Mouse (Mus musculus) CH12.LX (cell line): Measurements from ENCODE around the gene Abtb2. TPM values are rescaled to one million over a fixed set of nuclear protein-coding genes. Genes with fewer than 3 reads are reported as not detected.

ENCODE experiments used
- DNase-seq: peaks from one replicate; pipeline ENCODE4 v3.0.0-alpha.2; 2013; ENCODE audit errors: extremely low read depth
- H3K27ac ChIP-seq: 2 replicates; pipeline ENCODE4 v1.5.1; 2012; ENCODE audit warnings: low read depth, mild to moderate bottlenecking, control low read depth, moderate library complexity; ENCODE audit not compliant: insufficient read depth
- H3K27me3 ChIP-seq: replicated peaks from 2 replicates; pipeline ENCODE3; 2012; ENCODE audit warnings: inconsistent platforms
- H3K36me3 ChIP-seq, 2 experiments: replicated peaks in 1 of 2; 2 replicates each; pipeline versions ENCODE3 to v1.6.1; 2012; ENCODE audit warnings: inconsistent platforms in 1 of 2, low read length in 1 of 2, mild to moderate bottlenecking in 1 of 2, mixed read lengths in 1 of 2, moderate library complexity in 1 of 2; ENCODE audit not compliant: control insufficient read depth in 1 of 2, insufficient read depth in 1 of 2
- H3K4me1 ChIP-seq, 2 experiments: 2 replicates each; pipeline ENCODE4 v1.6.1; 2012; ENCODE audit warnings: inconsistent platforms in 1 of 2, moderate library complexity in 1 of 2; ENCODE audit not compliant: insufficient read depth in 2 of 2, control insufficient read depth in 1 of 2
- H3K4me2 ChIP-seq: 2 replicates; pipeline ENCODE4 v1.6.1; 2012; ENCODE audit warnings: low read depth, mild to moderate bottlenecking, control low read depth; ENCODE audit not compliant: poor library complexity, insufficient read depth, severe bottlenecking
- H3K4me3 ChIP-seq, 3 experiments: fragments of 150-350 bp in 1 of 3; sonication (generic) in 1 of 3; replicated peaks in 1 of 3; 2 replicates each; pipeline versions ENCODE3 to v1.5.1; 2011 to 2012; ENCODE audit warnings: low read depth in 2 of 3, low read length in 2 of 3, mild to moderate bottlenecking in 2 of 3, moderate library complexity in 2 of 3, control low read depth in 1 of 3, improper control_type of control experiment in 1 of 3, inconsistent platforms in 1 of 3, mixed read lengths in 1 of 3; ENCODE audit not compliant: poor library complexity in 1 of 3
- H3K79me2 ChIP-seq: replicated peaks from 2 replicates; pipeline ENCODE4 v1.6.1; 2012; ENCODE audit warnings: mild to moderate bottlenecking, moderate library complexity; ENCODE audit not compliant: control insufficient read depth, poor library complexity, insufficient read depth, severe bottlenecking; ENCODE audit errors: extremely low read depth
- H3K9ac ChIP-seq: 2 replicates; pipeline ENCODE4 v1.6.1; 2012; ENCODE audit warnings: low read depth, mild to moderate bottlenecking, control low read depth, moderate library complexity; ENCODE audit not compliant: insufficient read depth
- H3K9me3 ChIP-seq: replicated peaks from 2 replicates; pipeline ENCODE3; 2012; ENCODE audit warnings: low read length, inconsistent platforms, mixed read lengths
- BHLHE40 ChIP-seq: IDR thresholded peaks from 2 replicates; pipeline ENCODE4 v1.6.1; 2011; ENCODE audit warnings: mild to moderate bottlenecking, low read depth, low read length, improper control_type of control experiment
- CHD2 ChIP-seq: IDR thresholded peaks from 2 replicates; pipeline ENCODE4 v1.6.1; 2011; ENCODE audit warnings: low read length, improper control_type of control experiment
- CTCF ChIP-seq, 2 experiments: IDR thresholded peaks in 1 of 2; conservative IDR thresholded peaks in 1 of 2; 2 replicates each; pipeline ENCODE4 v1.5.1; 2011 to 2012; ENCODE audit warnings: low read depth in 2 of 2, low read length in 2 of 2, improper control_type of control experiment in 1 of 2, inconsistent platforms in 1 of 2, mild to moderate bottlenecking in 1 of 2, moderate library complexity in 1 of 2
- EP300 ChIP-seq: IDR thresholded peaks from 2 replicates; pipeline ENCODE4 v1.6.1; 2011; ENCODE audit warnings: low read length, improper control_type of control experiment
- ETS1 ChIP-seq: conservative IDR thresholded peaks from 2 replicates; pipeline ENCODE4 v1.6.1; 2012; ENCODE audit warnings: low read depth, mild to moderate bottlenecking, inconsistent platforms, low read length, improper control_type of control experiment, moderate library complexity
- HCFC1 ChIP-seq: IDR thresholded peaks from 2 replicates; pipeline ENCODE4 v1.6.1; 2012; ENCODE audit warnings: low read depth, mild to moderate bottlenecking, inconsistent platforms, low read length, improper control_type of control experiment
- IRF4 ChIP-seq: IDR thresholded peaks from 2 replicates; pipeline ENCODE4 v1.6.1; 2014; ENCODE audit warnings: low read depth, mild to moderate bottlenecking, inconsistent platforms, low read length, improper control_type of control experiment
- JUN ChIP-seq: IDR thresholded peaks from 2 replicates; pipeline ENCODE4 v1.6.1; 2011; ENCODE audit warnings: low read depth, mild to moderate bottlenecking, low read length, improper control_type of control experiment, moderate library complexity; ENCODE audit not compliant: insufficient read depth
- MAFK ChIP-seq: IDR thresholded peaks from 2 replicates; pipeline ENCODE4 v1.6.1; 2011; ENCODE audit warnings: low read length, improper control_type of control experiment; ENCODE audit not compliant: insufficient replicate concordance
- MEF2A ChIP-seq: IDR thresholded peaks from 2 replicates; pipeline ENCODE4 v1.6.1; 2014; ENCODE audit warnings: low read depth, mild to moderate bottlenecking, inconsistent platforms, low read length, improper control_type of control experiment, borderline replicate concordance
- NELFE ChIP-seq: IDR thresholded peaks from 2 replicates; pipeline ENCODE4 v1.6.1; 2011; ENCODE audit warnings: low read depth, low read length, improper control_type of control experiment
- PAX5 ChIP-seq: IDR thresholded peaks from 2 replicates; pipeline ENCODE4 v1.6.1; 2012; ENCODE audit warnings: low read length, inconsistent platforms, mixed read lengths
- POLR2A ChIP-seq: IDR thresholded peaks from 2 replicates; pipeline ENCODE4 v1.6.1; 2011; ENCODE audit warnings: low read depth, mild to moderate bottlenecking, improper control_type of control experiment, low read length
- RCOR1 ChIP-seq: conservative IDR thresholded peaks from 2 replicates; pipeline ENCODE4 v1.6.1; 2012; ENCODE audit warnings: low read depth, mild to moderate bottlenecking, inconsistent platforms, low read length, improper control_type of control experiment
- TBP ChIP-seq: conservative IDR thresholded peaks from 2 replicates; pipeline ENCODE4 v1.6.1; 2011; ENCODE audit warnings: low read depth, low read length, improper control_type of control experiment
- TCF12 ChIP-seq: IDR thresholded peaks from 2 replicates; pipeline ENCODE4 v1.6.1; 2014; ENCODE audit warnings: low read depth, mild to moderate bottlenecking, inconsistent platforms, low read length, improper control_type of control experiment
- USF1 ChIP-seq: IDR thresholded peaks from 2 replicates; pipeline ENCODE4 v1.6.1; 2014; ENCODE audit warnings: low read depth, mild to moderate bottlenecking, inconsistent platforms, low read length, improper control_type of control experiment
- ZNF384 ChIP-seq: IDR thresholded peaks from 2 replicates; pipeline ENCODE4 v1.6.1; 2012; ENCODE audit warnings: low read depth, low read length, improper control_type of control experiment, inconsistent platforms
- dilution Hi-C: fragments of 300-500 bp; cut with MboI; formaldehyde crosslinking; loops from 2 replicates; pipeline ENCODE4 v1.14.3; 2020; ENCODE audit warnings: low sequenced_read_pairs; ENCODE audit not compliant: extremely low pct_unique_long_range_greater_than_20kb, extremely low pct_ligation_motif_present
- in situ Hi-C: fragments of 300-500 bp; cut with MboI; formaldehyde crosslinking; loops from 3 replicates; pipeline ENCODE4 v1.14.3; 2019; ENCODE audit warnings: low sequenced_read_pairs, low pct_ligation_motif_present, low pct_unique_long_range_greater_than_20kb, mixed read lengths
- polyA plus RNA-seq: library from polyadenylated mRNA; unstranded; fragments of >175 nt; gene quantifications from 2 replicates; pipeline ENCODE4 v1.2.1, GENCODE M21; 2012; ENCODE audit warnings: low read depth; ENCODE audit not compliant: insufficient read length
- total RNA-seq, 2 experiments: library from RNA; depleted of rRNA; stranded (reverse); fragments of 300-350 nt in 1 of 2; fragments of >200 nt in 1 of 2; gene quantifications; 2 replicates each; pipeline ENCODE4 v1.2.3; 2012 to 2014

Abtb2 gene
- total and polyA plus RNA-seq, 3 experiments = 2.9 to 7.7 (median 3.8) TPM

GRCm38 (mm10) chr2:103613865-103614264 is 47.8 kb downstream of the Abtb2 start:
- Histone ChIP-seq H3K4me1 (peaks cover 9 to 28% of the 10 kb centered on the region in 2 experiments), H3K27me3 (no peaks in the 10 kb centered on the region), H3K9ac (no peak overlapping the region), H3K36me3 (no peaks in the 10 kb centered on the region), H3K9me3 (no peaks in the 10 kb centered on the region), H3K4me2 (no peak overlapping the region), H3K27ac (no peak overlapping the region), H3K4me3 (peak overlapping the region in 1 of 3 experiments; percentile 5), H3K79me2 (no peaks in the 10 kb centered on the region)
- dilution Hi-C loops (no loop called here), in situ Hi-C loops (no loop called here)
- TF ChIP-seq EP300 = peak; percentile 60
- peak; percentile 82 for TF ChIP-seq MEF2A
- peak; percentile 58 for TF ChIP-seq BHLHE40
- TF ChIP-seq CTCF (conservative IDR thresholded peaks at IDR 0.05 in 1 of 2, IDR thresholded peaks at IDR 0.05 in 1 of 2; ENCODE audit: low read depth in 2 of 2, low read length in 2 of 2) = 0 out of 4 replicates have a peak, but pooled peaks of 1 of the 2 experiments have one; percentile 7
- TF ChIP-seq CHD2 = no peak
- no peak for TF ChIP-seq HCFC1
- TF ChIP-seq JUN = peak; percentile 13; the same call in 1 of the 2 replicates
- TF ChIP-seq IRF4 = 0 out of 2 replicates have a peak, but pooled peaks have one; percentile 14
- no peak for DNase-seq

DNA sequence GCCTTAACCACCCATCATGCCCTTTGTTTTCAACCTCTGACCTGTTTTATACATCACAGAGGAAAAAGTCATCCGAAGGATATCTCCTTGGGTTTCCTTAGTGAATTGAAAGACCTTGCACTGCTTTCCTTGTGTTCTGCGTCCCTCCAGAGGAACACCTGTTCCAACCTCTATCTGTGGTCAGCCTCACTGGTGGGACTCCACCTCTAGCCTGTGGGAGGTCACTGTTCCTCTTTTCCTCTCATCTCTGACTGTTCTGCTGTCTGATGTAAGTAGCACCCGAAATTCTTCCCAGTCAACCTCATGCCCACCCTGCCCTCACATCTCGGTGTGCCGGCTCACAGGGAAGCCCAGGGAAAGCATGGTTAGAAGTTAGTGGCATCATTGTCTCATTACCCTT is 48.9 kb downstream of the Abtb2 start:
- no peak overlapping the region for H3K27ac ChIP-seq
- H3K4me1 ChIP-seq = peaks cover 9 to 28% of the 10 kb centered on the region in 2 experiments
- H3K79me2 ChIP-seq = no peaks in the 10 kb centered on the region
- no peaks in the 10 kb centered on the region for H3K36me3 ChIP-seq
- DNase-seq = peak; percentile 37
- H3K27me3 ChIP-seq = no peaks in the 10 kb centered on the region
- H3K4me3 ChIP-seq = no peak overlapping the region
- in situ Hi-C loops (no loop called here), dilution Hi-C loops (no loop called here)
- H3K4me2 ChIP-seq = peak overlapping the region; percentile 8; the same call in 1 of the 2 replicates
- TF ChIP-seq EP300 (peak; percentile 88), HCFC1 (no peak), TBP (no peak), ETS1 (peak; percentile 40; the same call in 1 of the 2 replicates), IRF4 (peak; percentile 84), RCOR1 (peak; percentile 61; the same call in 1 of the 2 replicates), MAFK (no peak), BHLHE40 (0 out of 2 replicates have a peak, but pooled peaks have one; percentile 27), USF1 (no peak), PAX5 (no peak), TCF12 (peak; percentile 65; the same call in 1 of the 2 replicates), ZNF384 (no peak), NELFE (no peak), JUN (no peak), POLR2A (no peak)
- H3K9ac ChIP-seq = no peak overlapping the region
- H3K9me3 ChIP-seq = no peaks in the 10 kb centered on the region
